Mouse (Mus musculus) stomach, postnatal 0 days (tissue): ENCODE results near the gene Sdk2.

Source experiments
- CTCF ChIP-seq: IDR thresholded peaks from 2 replicates; pipeline ENCODE4 v1.5.1; 2016; ENCODE audit warnings: antibody characterized with exemption, low read depth, mild to moderate bottlenecking, moderate library complexity
- EP300 ChIP-seq: optimal IDR thresholded peaks from 2 replicates; pipeline ENCODE3; 2016; ENCODE audit warnings: antibody characterized with exemption

- TF ChIP-seq CTCF (no peak), EP300 (no peak)
Observed at GRCm38 (mm10) chr11:113888156-113888750, 178.6 kb downstream of the Sdk2 start.
